Mouse (Mus musculus) CH12.LX (cell line): ENCODE measurements around the gene Cadm2. TPM values are rescaled to one million over a fixed set of nuclear protein-coding genes. Genes with fewer than 3 reads are reported as not detected.

Experiments used
- DNase-seq: peaks from one replicate; pipeline ENCODE4 v3.0.0-alpha.2; 2013; ENCODE audit errors: extremely low read depth
- H3K27ac ChIP-seq: 2 replicates; pipeline ENCODE4 v1.5.1; 2012; ENCODE audit warnings: low read depth, mild to moderate bottlenecking, control low read depth, moderate library complexity; ENCODE audit not compliant: insufficient read depth
- H3K27me3 ChIP-seq: replicated peaks from 2 replicates; pipeline ENCODE3; 2012; ENCODE audit warnings: inconsistent platforms
- H3K36me3 ChIP-seq, 2 experiments: replicated peaks in 1 of 2; 2 replicates each; pipeline versions ENCODE3 to v1.6.1; 2012; ENCODE audit warnings: inconsistent platforms in 1 of 2, low read length in 1 of 2, mild to moderate bottlenecking in 1 of 2, mixed read lengths in 1 of 2, moderate library complexity in 1 of 2; ENCODE audit not compliant: control insufficient read depth in 1 of 2, insufficient read depth in 1 of 2
- H3K4me1 ChIP-seq, 2 experiments: 2 replicates each; pipeline ENCODE4 v1.6.1; 2012; ENCODE audit warnings: inconsistent platforms in 1 of 2, moderate library complexity in 1 of 2; ENCODE audit not compliant: insufficient read depth in 2 of 2, control insufficient read depth in 1 of 2
- H3K4me2 ChIP-seq: 2 replicates; pipeline ENCODE4 v1.6.1; 2012; ENCODE audit warnings: low read depth, mild to moderate bottlenecking, control low read depth; ENCODE audit not compliant: poor library complexity, insufficient read depth, severe bottlenecking
- H3K4me3 ChIP-seq, 3 experiments: fragments of 150-350 bp in 1 of 3; sonication (generic) in 1 of 3; replicated peaks in 1 of 3; 2 replicates each; pipeline versions ENCODE3 to v1.5.1; 2011 to 2012; ENCODE audit warnings: low read depth in 2 of 3, low read length in 2 of 3, mild to moderate bottlenecking in 2 of 3, moderate library complexity in 2 of 3, control low read depth in 1 of 3, improper control_type of control experiment in 1 of 3, inconsistent platforms in 1 of 3, mixed read lengths in 1 of 3; ENCODE audit not compliant: poor library complexity in 1 of 3
- H3K79me2 ChIP-seq: replicated peaks from 2 replicates; pipeline ENCODE4 v1.6.1; 2012; ENCODE audit warnings: mild to moderate bottlenecking, moderate library complexity; ENCODE audit not compliant: control insufficient read depth, poor library complexity, insufficient read depth, severe bottlenecking; ENCODE audit errors: extremely low read depth
- H3K9ac ChIP-seq: 2 replicates; pipeline ENCODE4 v1.6.1; 2012; ENCODE audit warnings: low read depth, mild to moderate bottlenecking, control low read depth, moderate library complexity; ENCODE audit not compliant: insufficient read depth
- H3K9me3 ChIP-seq: replicated peaks from 2 replicates; pipeline ENCODE3; 2012; ENCODE audit warnings: low read length, inconsistent platforms, mixed read lengths
- BHLHE40 ChIP-seq: IDR thresholded peaks from 2 replicates; pipeline ENCODE4 v1.6.1; 2011; ENCODE audit warnings: mild to moderate bottlenecking, low read depth, low read length, improper control_type of control experiment
- CHD2 ChIP-seq: IDR thresholded peaks from 2 replicates; pipeline ENCODE4 v1.6.1; 2011; ENCODE audit warnings: low read length, improper control_type of control experiment
- ELF1 ChIP-seq: IDR thresholded peaks from 2 replicates; pipeline ENCODE4 v1.6.1; 2014; ENCODE audit warnings: low read depth, mild to moderate bottlenecking, inconsistent platforms, low read length, improper control_type of control experiment
- EP300 ChIP-seq: IDR thresholded peaks from 2 replicates; pipeline ENCODE4 v1.6.1; 2011; ENCODE audit warnings: low read length, improper control_type of control experiment
- GABPA ChIP-seq: IDR thresholded peaks from 2 replicates; pipeline ENCODE4 v1.6.1; 2012; ENCODE audit warnings: low read depth, low read length, improper control_type of control experiment, inconsistent platforms; ENCODE audit not compliant: insufficient replicate concordance
- IRF4 ChIP-seq: IDR thresholded peaks from 2 replicates; pipeline ENCODE4 v1.6.1; 2014; ENCODE audit warnings: low read depth, mild to moderate bottlenecking, inconsistent platforms, low read length, improper control_type of control experiment
- KAT2A ChIP-seq: IDR thresholded peaks from 2 replicates; pipeline ENCODE4 v1.6.1; 2012; ENCODE audit warnings: low read length, improper control_type of control experiment, inconsistent platforms; ENCODE audit not compliant: insufficient replicate concordance
- MEF2A ChIP-seq: IDR thresholded peaks from 2 replicates; pipeline ENCODE4 v1.6.1; 2014; ENCODE audit warnings: low read depth, mild to moderate bottlenecking, inconsistent platforms, low read length, improper control_type of control experiment, borderline replicate concordance
- NELFE ChIP-seq: IDR thresholded peaks from 2 replicates; pipeline ENCODE4 v1.6.1; 2011; ENCODE audit warnings: low read depth, low read length, improper control_type of control experiment
- POLR2AphosphoS2 ChIP-seq: IDR thresholded peaks from 2 replicates; pipeline ENCODE4 v1.6.1; 2011; ENCODE audit warnings: low read depth, low read length, improper control_type of control experiment
- RAD21 ChIP-seq: IDR thresholded peaks from 2 replicates; pipeline ENCODE4 v1.6.1; 2011; ENCODE audit warnings: low read depth, mild to moderate bottlenecking, low read length, improper control_type of control experiment, moderate library complexity
- TBP ChIP-seq: conservative IDR thresholded peaks from 2 replicates; pipeline ENCODE4 v1.6.1; 2011; ENCODE audit warnings: low read depth, low read length, improper control_type of control experiment
- TCF12 ChIP-seq: IDR thresholded peaks from 2 replicates; pipeline ENCODE4 v1.6.1; 2014; ENCODE audit warnings: low read depth, mild to moderate bottlenecking, inconsistent platforms, low read length, improper control_type of control experiment
- UBTF ChIP-seq: IDR thresholded peaks from 2 replicates; pipeline ENCODE4 v1.6.1; 2012; ENCODE audit warnings: low read depth, mild to moderate bottlenecking, inconsistent platforms, low read length, improper control_type of control experiment, moderate library complexity
- ZKSCAN1 ChIP-seq: IDR thresholded peaks from 2 replicates; pipeline ENCODE4 v1.6.1; 2012; ENCODE audit warnings: low read depth, inconsistent platforms, low read length, improper control_type of control experiment, borderline replicate concordance
- ZMIZ1 ChIP-seq: IDR thresholded peaks from 2 replicates; pipeline ENCODE4 v1.6.1; 2012; ENCODE audit warnings: low read depth, mild to moderate bottlenecking, inconsistent platforms, low read length, improper control_type of control experiment
- dilution Hi-C: fragments of 300-500 bp; cut with MboI; formaldehyde crosslinking; loops from 2 replicates; pipeline ENCODE4 v1.14.3; 2020; ENCODE audit warnings: low sequenced_read_pairs; ENCODE audit not compliant: extremely low pct_unique_long_range_greater_than_20kb, extremely low pct_ligation_motif_present
- in situ Hi-C: fragments of 300-500 bp; cut with MboI; formaldehyde crosslinking; loops from 3 replicates; pipeline ENCODE4 v1.14.3; 2019; ENCODE audit warnings: low sequenced_read_pairs, low pct_ligation_motif_present, low pct_unique_long_range_greater_than_20kb, mixed read lengths
- polyA plus RNA-seq: library from polyadenylated mRNA; unstranded; fragments of >175 nt; gene quantifications from 2 replicates; pipeline ENCODE4 v1.2.1, GENCODE M21; 2012; ENCODE audit warnings: low read depth; ENCODE audit not compliant: insufficient read length
- total RNA-seq, 2 experiments: library from RNA; depleted of rRNA; stranded (reverse); fragments of 300-350 nt in 1 of 2; fragments of >200 nt in 1 of 2; gene quantifications; 2 replicates each; pipeline ENCODE4 v1.2.3; 2012 to 2014

Gene Cadm2
- total and polyA plus RNA-seq, 3 experiments: not detected

DNA sequence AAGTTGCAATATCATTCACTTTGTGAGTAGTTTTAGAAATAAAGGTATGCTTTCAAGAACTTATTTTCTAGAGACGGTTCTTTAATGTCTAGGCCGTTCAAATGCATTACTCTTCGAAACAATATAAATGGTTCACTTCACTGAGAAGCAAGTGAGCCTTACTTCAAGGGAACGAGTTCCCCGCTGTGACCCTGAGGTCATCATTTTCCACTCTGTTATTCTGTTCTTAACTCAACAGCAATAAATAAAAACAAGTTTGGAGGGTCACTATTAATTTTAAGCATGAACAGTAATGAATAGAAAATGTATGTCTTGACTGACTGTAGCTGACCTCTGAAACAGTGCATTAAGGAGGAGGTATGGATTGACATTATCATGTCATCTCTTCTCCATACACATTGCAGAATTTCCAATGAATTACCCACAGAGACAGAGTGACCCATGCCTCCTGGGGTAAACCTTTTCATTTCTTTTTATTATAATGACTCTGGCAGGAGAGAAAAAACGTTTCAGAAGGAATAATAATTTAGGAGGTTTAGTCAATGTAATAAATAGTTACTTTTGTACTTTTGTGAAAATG lies 458.4 kb downstream of the Cadm2 start:
- Histone ChIP-seq H3K4me3 (no peak overlapping the region), H3K9me3 (peaks cover 18% of the 10 kb centered on the region), H3K79me2 (no peaks in the 10 kb centered on the region), H3K9ac (no peak overlapping the region), H3K27me3 (no peaks in the 10 kb centered on the region), H3K4me2 (no peak overlapping the region), H3K27ac (no peak overlapping the region), H3K4me1 (no peaks in the 10 kb centered on the region), H3K36me3 (no peaks in the 10 kb centered on the region)
- in situ Hi-C loops: no loop called here
- DNase-seq: no peak
- no peak for TF ChIP-seq IRF4
- no peak for TF ChIP-seq GABPA
- TF ChIP-seq NELFE: no peak
- TF ChIP-seq ELF1: no peak
- TF ChIP-seq BHLHE40: no peak
- no peak for TF ChIP-seq RAD21
- TF ChIP-seq KAT2A: no peak
- TF ChIP-seq TBP: no peak
- TF ChIP-seq EP300: no peak
- TF ChIP-seq TCF12: no peak
- no peak for TF ChIP-seq ZMIZ1
- TF ChIP-seq ZKSCAN1: no peak
- TF ChIP-seq POLR2AphosphoS2: no peak
- no peak for TF ChIP-seq MEF2A
- no peak for TF ChIP-seq CHD2
- dilution Hi-C loops: no loop called here

- dilution Hi-C loops (no loop called here), in situ Hi-C loops (no loop called here)
- H3K79me2 ChIP-seq: no peaks in the 10 kb centered on the region
- H3K4me2 ChIP-seq: no peak overlapping the region
- peaks cover 35% of the 10 kb centered on the region for H3K9me3 ChIP-seq
- H3K9ac ChIP-seq: no peak overlapping the region
- H3K4me3 ChIP-seq: no peak overlapping the region
- H3K27me3 ChIP-seq: no peaks in the 10 kb centered on the region
- TF ChIP-seq ELF1: no peak
- no peak for TF ChIP-seq UBTF
- TF ChIP-seq CHD2: no peak
- no peak overlapping the region for H3K27ac ChIP-seq
- DNase-seq: no peak
- no peaks in the 10 kb centered on the region for H3K36me3 ChIP-seq
- H3K4me1 ChIP-seq: no peaks in the 10 kb centered on the region
Observed at GRCm38 (mm10) chr16:67124811-67125210, 495.9 kb downstream of the Cadm2 start.
